In genomic region chr11:115337826-115338225, GRCm38 (mm10) we compare ENCODE assay signal across 24 mouse cellular contexts. TPM values are rescaled to one million over a fixed set of nuclear protein-coding genes. Genes with fewer than 3 reads are reported as not detected.
"Had no signal": no experiment of that assay in that cellular context is flagged by ENCODE, and none has a peak within 500 bp of the region (broad histone marks: within the 10 kb centered on the region; RNA-seq: fewer than 3 reads in every experiment).

No protein-coding gene starts in this region.

- H3K4me3 ChIP-seq: midbrain, embryonic 10.5 days; midbrain, embryonic 12.5 days; myocyte; neural tube, embryonic 13.5 days; neural tube, embryonic 15.5 days; stomach, embryonic 15.5 days had no signal

- ATAC-seq: midbrain, embryonic 16.5 days had no signal

- H3K27ac ChIP-seq: midbrain, embryonic 10.5 days; midbrain, embryonic 12.5 days; neural tube, embryonic 13.5 days; neural tube, embryonic 15.5 days; stomach, embryonic 15.5 days; stomach, postnatal 0 days had no signal

- H3K9me3 ChIP-seq: midbrain, embryonic 10.5 days; midbrain, embryonic 12.5 days; neural tube, embryonic 13.5 days; neural tube, embryonic 15.5 days; stomach, embryonic 15.5 days had no signal

- H3K36me3 ChIP-seq: midbrain, embryonic 10.5 days; midbrain, embryonic 12.5 days; neural tube, embryonic 13.5 days; neural tube, embryonic 15.5 days; stomach, embryonic 15.5 days had no signal

- H3K4me2 ChIP-seq: lung, embryonic 14.5 days; midbrain, embryonic 12.5 days; neural tube, embryonic 13.5 days; neural tube, embryonic 15.5 days; stomach, embryonic 15.5 days had no signal

- DNase-seq: lung, adult 18-20 months; lung, embryonic 14.5 days; lung, postnatal 10 days; lung, postnatal 4 days; midbrain, embryonic 14.5 days; retina, postnatal 1 day; right cerebral cortex, adult 18-20 months; right cerebral cortex, postnatal 25 days; right cerebral cortex, postnatal 4 days; thymus, adult 2 months; thymus, postnatal 25 days; thymus, postnatal 4 days had no signal

- H3K9ac ChIP-seq: lung, embryonic 14.5 days; midbrain, embryonic 12.5 days; neural tube, embryonic 13.5 days; neural tube, embryonic 15.5 days; stomach, embryonic 15.5 days had no signal

RNA-seq across cellular contexts. Expression of gene Otop3, which starts 3.3 kb away (rescaled TPM):
- polyA plus RNA-seq: lung, embryonic 14.5 days; lung, embryonic 16.5 days; myocyte; spleen, adult 2 months; urinary bladder, adult 2 months had no signal

RNA-seq across cellular contexts. Expression of gene Ush1g, which starts 16.0 kb away (rescaled TPM):
- polyA plus RNA-seq: lung, embryonic 14.5 days; lung, embryonic 16.5 days; midbrain, embryonic 10.5 days; neural tube, embryonic 11.5 days; urinary bladder, adult 2 months had no signal

RNA-seq across cellular contexts. Expression of gene Otop2, which starts 30.9 kb away (rescaled TPM):
- polyA plus RNA-seq: lung, embryonic 14.5 days; lung, embryonic 16.5 days; midbrain, embryonic 10.5 days; midbrain, embryonic 12.5 days; midbrain, embryonic 14.5 days; neural tube, embryonic 11.5 days; neural tube, embryonic 13.5 days; spleen, adult 2 months; urinary bladder, adult 2 months had no signal
